Mouse (Mus musculus) lung, postnatal 0 days (tissue): Measurements from ENCODE around the gene E030018B13Rik. TPM values are rescaled to one million over a fixed set of nuclear protein-coding genes. Genes with fewer than 3 reads are reported as not detected.

Experiments
- ATAC-seq: fragments of 200-750 bp; cut with Nextera tagmentation; 2 replicates; pipeline ENCODE4 v1.8.0; 2017; ENCODE audit warnings: moderate library complexity
- DNase-seq: peaks from one replicate; pipeline ENCODE4 v3.0.0-alpha.2; 2016; ENCODE audit warnings: low spot score
- H3K27ac ChIP-seq: fragments of 300-500 bp; sonication (generic); 2 replicates; pipeline ENCODE4 v1.5.1; 2014; ENCODE audit warnings: antibody characterized with exemption, mild to moderate bottlenecking, low read length, mixed read lengths
- H3K27me3 ChIP-seq: fragments of 300-500 bp; sonication (generic); replicated peaks from 2 replicates; pipeline ENCODE4 v1.6.1; 2014; ENCODE audit warnings: low read length, mixed read lengths; ENCODE audit not compliant: insufficient read depth
- H3K36me3 ChIP-seq: fragments of 300-500 bp; sonication (generic); 2 replicates; pipeline ENCODE4 v1.6.1; 2014; ENCODE audit warnings: low read length, mixed read lengths; ENCODE audit not compliant: insufficient read depth
- H3K4me1 ChIP-seq: fragments of 300-500 bp; sonication (generic); 2 replicates; pipeline ENCODE4 v1.6.1; 2014; ENCODE audit warnings: antibody characterized with exemption, low read depth, low read length, mixed read lengths; ENCODE audit not compliant: insufficient read depth
- H3K4me2 ChIP-seq: fragments of 300-500 bp; sonication (generic); replicated peaks from 2 replicates; pipeline ENCODE4 v1.6.1; 2014; ENCODE audit warnings: low read depth, mild to moderate bottlenecking, low read length, moderate library complexity, mixed read lengths
- H3K4me3 ChIP-seq: fragments of 300-500 bp; sonication (generic); 2 replicates; pipeline ENCODE4 v1.5.1; 2014; ENCODE audit warnings: low read depth, low read length
- H3K9ac ChIP-seq: fragments of 300-500 bp; sonication (generic); replicated peaks from 2 replicates; pipeline ENCODE4 v1.6.1; 2014; ENCODE audit warnings: low read depth, mild to moderate bottlenecking
- H3K9me3 ChIP-seq: fragments of 300-500 bp; sonication (generic); 2 replicates; pipeline ENCODE4 v1.6.1; 2016; ENCODE audit warnings: low read length, mixed read lengths
- CTCF ChIP-seq: IDR thresholded peaks from 2 replicates; pipeline ENCODE4 v1.5.1; 2016; ENCODE audit warnings: antibody characterized with exemption, mild to moderate bottlenecking
- EP300 ChIP-seq: IDR thresholded peaks from 2 replicates; pipeline ENCODE4 v1.6.1; 2016; ENCODE audit warnings: antibody characterized with exemption, mild to moderate bottlenecking, control low read depth
- WGBS: fragments of 180-500 bp; shearing (Covaris S2); extraction: QIAGEN DNeasy Blood & Tissue Kit; methylation state at CpG from one replicate; pipeline ENCODE4 v1.1.7; 2014; 5-methylcytosine and 5-hydroxymethylcytosine counted together
- polyA plus RNA-seq: library from polyadenylated mRNA; unstranded; fragments of >200 nt; fragmentation: Nextera tagmentation; extraction: Ambion mirVana; gene quantifications from 2 replicates; pipeline ENCODE4 v1.2.1, GENCODE M21; 2015

The E030018B13Rik gene
- polyA plus RNA-seq, 1 experiment from 2014 or later, result 0.27 TPM

DNA sequence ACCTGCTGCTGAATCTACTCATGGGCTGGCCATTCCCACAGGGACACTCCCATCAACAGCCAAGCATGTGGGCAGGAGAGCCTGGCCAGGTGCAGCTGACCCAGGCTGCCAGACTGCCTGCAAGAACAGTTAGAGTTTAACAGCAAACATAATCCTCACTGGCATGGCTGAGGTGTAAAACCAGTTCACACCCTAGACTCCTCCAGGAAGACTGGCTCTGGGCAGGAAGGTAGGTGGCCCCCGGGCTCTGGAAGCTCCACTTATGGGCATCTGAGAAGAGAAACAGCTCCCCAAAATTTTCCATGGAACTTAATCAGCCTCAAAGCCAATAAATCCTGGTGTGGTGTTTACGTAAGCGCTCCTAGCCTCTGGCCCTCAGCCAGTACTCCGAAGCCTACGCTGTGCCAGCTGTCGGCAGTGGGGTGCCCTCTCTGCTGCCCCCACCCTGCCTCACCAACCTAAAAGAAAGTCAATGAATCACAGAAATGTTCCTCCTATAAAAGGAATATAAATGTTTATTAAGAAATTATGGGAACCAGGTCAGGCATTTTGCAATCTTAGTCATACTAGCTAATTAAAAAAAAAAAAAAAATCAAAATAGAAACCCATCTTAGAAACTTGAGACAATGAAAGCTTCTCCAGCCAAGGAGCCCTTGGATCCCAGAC, 8.2 kb downstream of the E030018B13Rik start:
- 0 out of 2 replicates have a peak overlapping the region, but pooled peaks have one; percentile 23 for H3K9ac ChIP-seq
- 8% methylated on average over 6 of the region's 6 CpGs for WGBS
- no peaks in the 10 kb centered on the region for H3K36me3 ChIP-seq
- ATAC-seq, result peak; percentile 80
- peak; percentile 42 for TF ChIP-seq CTCF
- TF ChIP-seq EP300, result peak; percentile 63
- no peaks in the 10 kb centered on the region for H3K9me3 ChIP-seq
- peak; percentile 92 for DNase-seq
- H3K4me3 ChIP-seq, result peak overlapping the region; percentile 10; the same call in 1 of the 2 replicates
- H3K4me1 ChIP-seq, result peaks cover 47% of the 10 kb centered on the region
- H3K27ac ChIP-seq, result peak overlapping the region; percentile 90
- H3K27me3 ChIP-seq, result no peaks in the 10 kb centered on the region
- peak overlapping the region; percentile 43 for H3K4me2 ChIP-seq

DNA sequence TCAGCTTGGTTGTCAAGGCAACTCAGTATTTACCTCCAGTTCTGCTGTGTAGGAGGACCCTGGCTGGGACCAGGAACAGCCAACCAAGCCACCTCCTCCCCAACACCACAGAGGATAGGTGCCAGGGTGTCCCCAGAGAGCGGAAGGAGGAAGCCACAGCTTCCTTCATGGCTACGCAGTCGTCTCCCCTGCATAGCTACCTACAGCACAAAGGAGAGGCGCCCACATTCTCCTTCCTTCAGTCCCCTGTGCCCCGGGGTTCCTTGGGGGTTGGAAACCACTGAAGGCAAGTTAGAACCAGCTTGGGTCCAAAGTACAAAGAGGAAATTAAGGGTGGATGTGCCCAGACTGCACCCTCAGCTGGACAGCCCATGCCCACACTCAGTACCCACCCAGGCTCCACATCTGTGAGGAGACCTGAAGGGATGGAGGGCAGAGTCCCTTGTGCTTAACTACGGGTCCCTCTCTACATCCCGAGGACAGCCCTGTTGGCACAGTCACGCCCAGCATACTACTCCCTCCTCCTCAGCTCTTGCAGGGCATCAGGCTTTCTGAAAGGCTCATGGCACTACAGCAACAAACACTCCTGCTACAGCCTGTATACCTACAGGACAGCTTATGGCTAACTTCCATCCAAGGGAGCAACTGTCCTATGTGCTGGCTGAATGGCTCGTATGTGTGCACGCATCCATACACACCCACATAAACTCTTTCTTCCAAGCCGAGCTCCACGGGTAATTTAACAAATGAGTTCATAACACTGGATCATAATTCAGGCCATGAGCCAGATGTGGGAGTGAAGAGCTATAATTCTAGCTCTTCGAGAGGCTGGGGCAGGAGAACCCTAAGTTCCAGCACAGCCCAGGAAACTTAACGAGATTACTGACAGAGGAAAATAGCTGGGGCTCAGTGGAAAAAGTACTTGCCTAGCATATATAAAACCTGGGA, 9.0 kb downstream of the E030018B13Rik start:
- Histone ChIP-seq H3K9ac (no peak overlapping the region), H3K36me3 (no peaks in the 10 kb centered on the region), H3K4me3 (no peak overlapping the region), H3K27ac (peak overlapping the region; percentile 90), H3K4me2 (peak overlapping the region; percentile 43), H3K4me1 (peaks cover 41% of the 10 kb centered on the region), H3K9me3 (no peaks in the 10 kb centered on the region), H3K27me3 (no peaks in the 10 kb centered on the region)
- DNase-seq (no peak), ATAC-seq (peak; percentile 88)
- WGBS, result 34% methylated on average over 14 of the region's 14 CpGs
- TF ChIP-seq EP300, result no peak; the same call in 1 of the 2 replicates
- no peak for TF ChIP-seq CTCF

DNA sequence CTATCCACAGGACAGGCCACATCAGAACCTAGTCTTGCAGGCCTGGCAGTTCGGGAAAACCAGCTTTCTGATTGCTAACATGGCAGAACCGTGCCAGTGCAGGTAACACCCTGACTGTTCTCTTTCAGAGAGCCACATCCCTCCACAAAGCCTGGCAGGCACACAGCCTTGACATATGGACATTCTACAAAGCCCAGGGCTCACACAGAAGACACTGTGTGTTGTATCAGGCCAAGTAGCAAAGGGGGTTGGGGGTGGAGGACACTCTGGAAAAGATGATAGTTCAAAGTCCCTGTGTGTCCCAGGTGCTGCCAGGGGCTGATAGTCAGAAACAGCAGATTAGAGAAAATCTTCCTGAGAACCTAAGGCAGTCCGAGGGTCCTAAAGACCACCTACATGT, 9.8 kb downstream of the E030018B13Rik start:
- Histone ChIP-seq H3K27me3 (no peaks in the 10 kb centered on the region), H3K36me3 (no peaks in the 10 kb centered on the region), H3K4me2 (no peak overlapping the region), H3K4me1 (peaks cover 41% of the 10 kb centered on the region), H3K9me3 (no peaks in the 10 kb centered on the region), H3K9ac (no peak overlapping the region), H3K27ac (peak overlapping the region; percentile 54), H3K4me3 (no peak overlapping the region)
- no peak for DNase-seq
- TF ChIP-seq CTCF (no peak), EP300 (no peak)
- 85% methylated on average over 3 of the region's 3 CpGs for WGBS
- no peak for ATAC-seq

DNA sequence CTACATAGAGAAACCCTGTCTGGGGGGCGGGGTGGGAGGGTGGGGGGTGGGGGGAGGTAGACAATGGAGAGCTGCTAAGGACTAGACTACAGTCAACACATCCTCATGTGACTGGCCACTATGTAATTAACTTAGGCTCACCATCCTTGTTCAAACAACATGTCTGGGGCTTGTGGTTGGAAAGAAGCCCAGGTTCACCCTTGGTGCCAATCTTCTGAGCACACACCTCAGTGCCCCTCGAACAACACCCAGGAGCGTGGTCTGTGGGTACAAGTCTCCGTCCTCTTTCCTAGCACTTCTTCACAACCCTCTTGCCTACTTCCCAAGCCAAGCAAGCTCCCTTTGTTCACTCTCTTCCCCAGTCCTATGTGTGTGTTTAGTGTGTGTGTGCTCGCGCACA, 10.5 kb downstream of the E030018B13Rik start:
- no peak overlapping the region for H3K27ac ChIP-seq
- WGBS, result 82% methylated on average over 6 of the region's 6 CpGs
- TF ChIP-seq EP300 (no peak), CTCF (no peak)
- H3K4me2 ChIP-seq, result no peak overlapping the region
- H3K4me3 ChIP-seq, result no peak overlapping the region
- no peaks in the 10 kb centered on the region for H3K27me3 ChIP-seq
- ATAC-seq (no peak), DNase-seq (no peak)
- H3K36me3 ChIP-seq, result no peaks in the 10 kb centered on the region
- H3K9me3 ChIP-seq, result no peaks in the 10 kb centered on the region
- H3K4me1 ChIP-seq, result peaks cover 38% of the 10 kb centered on the region
- H3K9ac ChIP-seq, result no peak overlapping the region

DNA sequence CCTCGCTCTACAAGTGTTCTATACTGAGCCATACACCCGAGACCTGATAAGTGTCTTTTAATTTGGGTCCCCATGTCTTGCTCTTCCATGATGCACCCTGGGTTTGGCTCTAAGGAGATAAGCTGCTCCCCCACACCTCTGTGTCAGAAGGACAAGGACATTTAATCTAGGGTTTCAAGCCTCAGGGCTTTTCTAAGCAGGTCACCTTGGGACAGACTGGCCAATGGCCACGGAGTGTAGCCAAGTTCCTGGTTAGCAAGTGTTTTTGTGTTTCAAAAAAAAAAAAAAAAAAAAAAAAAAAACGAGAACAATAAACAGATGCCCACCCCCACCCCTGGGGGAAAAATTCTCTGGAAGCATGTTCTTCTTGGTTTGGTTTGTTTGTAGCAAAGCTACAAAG, 12.4 kb downstream of the E030018B13Rik start:
- Histone ChIP-seq H3K4me2 (no peak overlapping the region), H3K36me3 (no peaks in the 10 kb centered on the region), H3K9me3 (no peaks in the 10 kb centered on the region), H3K4me3 (no peak overlapping the region), H3K4me1 (peaks cover 23% of the 10 kb centered on the region), H3K27ac (no peak overlapping the region), H3K27me3 (no peaks in the 10 kb centered on the region), H3K9ac (no peak overlapping the region)
- WGBS, result 84% methylated on average over 4 of the region's 4 CpGs
- no peak for ATAC-seq
- TF ChIP-seq CTCF (no peak), EP300 (no peak)
- DNase-seq, result no peak

DNA sequence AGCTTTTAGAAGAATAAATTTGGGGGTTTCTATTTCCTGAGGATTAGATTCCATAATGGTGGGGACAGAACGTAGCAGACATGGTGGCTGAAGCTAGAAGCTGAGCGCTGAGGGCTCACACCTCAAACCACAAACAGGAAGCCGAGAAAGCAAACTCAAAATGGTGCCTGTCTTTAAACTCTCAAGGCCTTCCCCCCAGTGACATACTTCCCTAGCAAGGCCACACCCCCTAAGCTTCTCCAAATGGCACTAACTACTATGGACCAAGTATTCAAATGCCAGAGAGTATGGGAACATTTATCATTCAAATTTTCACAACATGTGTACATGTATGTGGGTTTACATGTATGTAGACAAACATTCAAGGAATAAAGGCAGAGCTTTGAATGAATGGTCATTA, 13.5 kb downstream of the E030018B13Rik start:
- no peak overlapping the region for H3K27ac ChIP-seq
- no peak overlapping the region for H3K9ac ChIP-seq
- no peak for TF ChIP-seq CTCF
- TF ChIP-seq EP300, result no peak
- no peaks in the 10 kb centered on the region for H3K9me3 ChIP-seq
- 80% methylated on average over 3 of the region's 3 CpGs for WGBS
- no peak for ATAC-seq
- H3K4me2 ChIP-seq, result no peak overlapping the region
- H3K27me3 ChIP-seq, result no peaks in the 10 kb centered on the region
- H3K4me1 ChIP-seq, result peaks cover 18% of the 10 kb centered on the region
- H3K4me3 ChIP-seq, result no peak overlapping the region
- DNase-seq, result peak; percentile 60
- H3K36me3 ChIP-seq, result no peaks in the 10 kb centered on the region
